In genomic region chr9:60592974-60593373, GRCm38 (mm10) we compare ENCODE assay signal across 13 mouse cellular contexts.
A peak's percentile ranks its signal among the peaks of the same experiment; 100 is the strongest.
DNase-seq lines count a peak whose midpoint lies in the region; TF ChIP-seq lines count a peak whose summit lies in the region.
"Had no signal": no experiment of that assay in that cellular context is flagged by ENCODE, and none has a peak within 500 bp of the region (broad histone marks: within the 10 kb centered on the region; RNA-seq: fewer than 3 reads in every experiment).

No protein-coding gene starts in this region.

- TF ChIP-seq CTCF in cerebellum, adult 2 months (IDR thresholded peaks at IDR 0.05; ENCODE audit: borderline replicate concordance, insufficient read depth, low read depth, low read length): no peak
- TF ChIP-seq CTCF in small intestine, adult 2 months (IDR thresholded peaks at IDR 0.05; ENCODE audit: extremely low read depth, insufficient read length, insufficient replicate concordance, low read depth, low read length): no peak

- peaks cover 2% of the 10 kb centered on the region; the same call in 1 of the 2 replicates for H3K36me3 ChIP-seq in small intestine, adult 2 months (ENCODE audit: control insufficient read depth, insufficient read depth, low read length)

- intact Hi-C loops in left cerebral cortex, postnatal 4 days (cut with DNase I): no loop called here

- no peak for TF ChIP-seq POLR2A in cerebellum, adult 2 months (IDR thresholded peaks at IDR 0.05; ENCODE audit: borderline replicate concordance, insufficient read depth, low read length)
- no peak for TF ChIP-seq POLR2A in small intestine, adult 2 months (IDR thresholded peaks at IDR 0.05; ENCODE audit: low read depth, low read length)

- peak; percentile 18 to 33 for DNase-seq in left cerebral cortex, adult 8-10 months (ENCODE audit: low spot score in 2 of 2)
- DNase-seq in left cerebral cortex, postnatal 4 days: no peak
- peak; percentile 67 to 80 for DNase-seq in cerebellum, adult 2 months
- DNase-seq in cerebellum, postnatal 36 days: peak; percentile 43 to 55
- no peak for DNase-seq in kidney, adult 9 months
- DNase-seq in kidney, postnatal 14 days: no peak
- DNase-seq: adrenal gland, postnatal 36 days; liver; thymus, postnatal 14 days had no signal

- no peaks in the 10 kb centered on the region for H3K27me3 ChIP-seq in cerebellum, adult 2 months (ENCODE audit: control insufficient read depth, insufficient read depth, low read length)
- no peaks in the 10 kb centered on the region for H3K27me3 ChIP-seq in small intestine, adult 2 months (ENCODE audit: control insufficient read depth, insufficient read depth, low read length)
- H3K27me3 ChIP-seq: hindbrain, embryonic 15.5 days had no signal

- 7% methylated on average over 6 of the region's 6 CpGs for WGBS in cerebellum, adult 2 months
- 76% methylated on average over 6 of the region's 6 CpGs for WGBS in small intestine, adult 2 months

- H3K27ac ChIP-seq in cerebellum, adult 2 months (ENCODE audit: insufficient read depth, low read length): peak overlapping the region; percentile 44
- H3K27ac ChIP-seq in small intestine, adult 2 months (ENCODE audit: insufficient read depth, low read depth, low read length): peak overlapping the region; percentile 17
- H3K27ac ChIP-seq: hindbrain, embryonic 15.5 days had no signal

- H3K4me3 ChIP-seq in cerebellum, adult 2 months (replicated peaks; ENCODE audit: insufficient read depth, low read depth, low read length): no peak overlapping the region
- no peak overlapping the region for H3K4me3 ChIP-seq in small intestine, adult 2 months (ENCODE audit: low read depth, low read length)
- H3K4me3 ChIP-seq: erythroblast, embryonic 14.5 days; hindbrain, embryonic 15.5 days; myocyte had no signal

- H3K4me1 ChIP-seq in cerebellum, adult 2 months (ENCODE audit: control insufficient read depth, insufficient read depth, low read length): peaks cover 20% of the 10 kb centered on the region
- H3K4me1 ChIP-seq in small intestine, adult 2 months (ENCODE audit: control insufficient read depth, insufficient read depth, insufficient read length, low read length): no peaks in the 10 kb centered on the region
- H3K4me1 ChIP-seq: hindbrain, embryonic 15.5 days had no signal

Comparison
In these comparisons a context has a peak if more than half of its experiments do, and no peak if none do; other contexts are left out.
1. DNase-seq: peak in left cerebral cortex, adult 8-10 months (2 of 2), cerebellum, adult 2 months (2 of 2) and cerebellum, postnatal 36 days (2 of 2); none in left cerebral cortex, postnatal 4 days (single experiment), kidney, adult 9 months (single experiment) and kidney, postnatal 14 days (single experiment).